Mouse (Mus musculus) neural tube, embryonic 14.5 days (tissue): ENCODE measurements around the gene Ube2g1. TPM values are rescaled to one million over a fixed set of nuclear protein-coding genes. Genes with fewer than 3 reads are reported as not detected.

ENCODE experiments used
- ATAC-seq: fragments of 200-750 bp; cut with Nextera tagmentation; 2 replicates; pipeline ENCODE4 v1.8.0; 2017; ENCODE audit warnings: low read depth, mild to moderate bottlenecking, moderate TSS enrichment, moderate library complexity
- H3K27ac ChIP-seq: fragments of 300-500 bp; sonication (generic); 2 replicates; pipeline ENCODE4 v1.5.1; 2014; ENCODE audit warnings: low read depth, mild to moderate bottlenecking, control low read depth, low read length, moderate library complexity, mixed read lengths
- H3K27me3 ChIP-seq: fragments of 300-500 bp; sonication (generic); 2 replicates; pipeline ENCODE4 v1.6.1; 2014; ENCODE audit warnings: low read length; ENCODE audit not compliant: control insufficient read depth, insufficient read depth
- H3K36me3 ChIP-seq: fragments of 300-500 bp; sonication (generic); 2 replicates; pipeline ENCODE4 v1.6.1; 2014; ENCODE audit warnings: low read length, mixed read lengths; ENCODE audit not compliant: control insufficient read depth, insufficient read depth
- H3K4me1 ChIP-seq: fragments of 300-500 bp; sonication (generic); 2 replicates; pipeline ENCODE4 v1.6.1; 2014; ENCODE audit warnings: low read length; ENCODE audit not compliant: control insufficient read depth, insufficient read depth
- H3K4me2 ChIP-seq: fragments of 300-500 bp; sonication (generic); 2 replicates; pipeline ENCODE4 v1.6.1; 2014; ENCODE audit warnings: mild to moderate bottlenecking, low read depth, low read length, control low read depth
- H3K4me3 ChIP-seq: fragments of 300-500 bp; sonication (generic); 2 replicates; pipeline ENCODE4 v1.5.1; 2014; ENCODE audit warnings: low read depth, low read length, control low read depth, mixed read lengths
- H3K9ac ChIP-seq: fragments of 300-500 bp; sonication (generic); replicated peaks from 2 replicates; pipeline ENCODE4 v1.6.1; 2014; ENCODE audit warnings: low read depth, mild to moderate bottlenecking, control low read depth, low read length, mixed read lengths
- H3K9me3 ChIP-seq: fragments of 300-500 bp; sonication (generic); 2 replicates; pipeline ENCODE4 v1.6.1; 2016; ENCODE audit warnings: low read length; ENCODE audit not compliant: control insufficient read depth
- WGBS: fragments of 180-500 bp; shearing (Covaris S2); extraction: QIAGEN DNeasy Blood & Tissue Kit; methylation state at CpG from one replicate; pipeline ENCODE4 v1.1.7; 2014; 5-methylcytosine and 5-hydroxymethylcytosine counted together
- polyA plus RNA-seq: library from polyadenylated mRNA; unstranded; fragments of >200 nt; fragmentation: Nextera tagmentation; extraction: Ambion mirVana; gene quantifications from 2 replicates; pipeline ENCODE4 v1.2.1, GENCODE M21; 2014

Ube2g1 gene
- polyA plus RNA-seq: 90.0 and 109 TPM in 2 replicates

GRCm38 (mm10) chr11:72606694-72607407, at the start of gene Ube2g1:
Gene Ube2g1 (plus strand): TSS chr11:72607283.
- no peaks in the 10 kb centered on the region for H3K9me3 ChIP-seq
- H3K4me2 ChIP-seq: peak within 1 kb of the TSS; percentile 71
- H3K27ac ChIP-seq: peak within 1 kb of the TSS; percentile 97
- H3K36me3 ChIP-seq: no peaks in the 10 kb centered on the region
- peak within 1 kb of the TSS; percentile 98 for H3K4me3 ChIP-seq
- peak; percentile 93 for ATAC-seq
- peaks cover 3% of the 10 kb centered on the region; the same call in 1 of the 2 replicates for H3K27me3 ChIP-seq
- 3% methylated on average over 48 of the region's 56 CpGs for WGBS
- H3K4me1 ChIP-seq: peaks cover 6% of the 10 kb centered on the region
- H3K9ac ChIP-seq: peak within 1 kb of the TSS; percentile 94

GRCm38 (mm10) chr11:72558155-72558554, 48.9 kb upstream of the Ube2g1 start:
- Histone ChIP-seq H3K4me2 (no peak overlapping the region), H3K27me3 (no peaks in the 10 kb centered on the region), H3K36me3 (no peaks in the 10 kb centered on the region), H3K9ac (no peak overlapping the region), H3K9me3 (no peaks in the 10 kb centered on the region), H3K4me3 (no peak overlapping the region), H3K4me1 (no peaks in the 10 kb centered on the region), H3K27ac (no peak overlapping the region)
- 72% methylated on average over 5 of the region's 5 CpGs for WGBS
- no peak for ATAC-seq

GRCm38 (mm10) chr11:72560661-72561060, 46.4 kb upstream of the Ube2g1 start:
- Histone ChIP-seq H3K9ac (no peak overlapping the region), H3K4me1 (no peaks in the 10 kb centered on the region), H3K4me2 (no peak overlapping the region), H3K9me3 (no peaks in the 10 kb centered on the region), H3K4me3 (no peak overlapping the region), H3K27ac (no peak overlapping the region), H3K27me3 (no peaks in the 10 kb centered on the region), H3K36me3 (no peaks in the 10 kb centered on the region)
- ATAC-seq: no peak
- 73% methylated on average over 3 of the region's 3 CpGs for WGBS

- H3K27me3 ChIP-seq: no peaks in the 10 kb centered on the region
- no peaks in the 10 kb centered on the region for H3K36me3 ChIP-seq
- no peaks in the 10 kb centered on the region for H3K9me3 ChIP-seq
- H3K4me2 ChIP-seq: no peak overlapping the region
- no peak overlapping the region for H3K27ac ChIP-seq
- no peak overlapping the region for H3K9ac ChIP-seq
- ATAC-seq: peak; percentile 63; the same call in 1 of the 2 replicates
- no peaks in the 10 kb centered on the region for H3K4me1 ChIP-seq
- no peak overlapping the region for H3K4me3 ChIP-seq
- WGBS: 28% methylated on average over 6 of the region's 6 CpGs
Measured at GRCm38 (mm10) chr11:72564232-72564807, 42.8 kb upstream of the Ube2g1 start.

GRCm38 (mm10) chr11:72566304-72566703, 40.8 kb upstream of the Ube2g1 start:
- Histone ChIP-seq H3K4me3 (no peak overlapping the region), H3K36me3 (no peaks in the 10 kb centered on the region), H3K9ac (no peak overlapping the region), H3K4me1 (no peaks in the 10 kb centered on the region), H3K4me2 (no peak overlapping the region), H3K9me3 (no peaks in the 10 kb centered on the region), H3K27ac (no peak overlapping the region), H3K27me3 (no peaks in the 10 kb centered on the region)
- WGBS: 83% methylated on average over 7 of the region's 7 CpGs
- ATAC-seq: no peak

- no peak overlapping the region for H3K4me2 ChIP-seq
- no peak for ATAC-seq
Measured at GRCm38 (mm10) chr11:72566816-72567338, 40.2 kb upstream of the Ube2g1 start.

GRCm38 (mm10) chr11:72569051-72569450, 38.0 kb upstream of the Ube2g1 start:
- Histone ChIP-seq H3K9ac (no peak overlapping the region), H3K4me2 (no peak overlapping the region), H3K27ac (no peak overlapping the region), H3K36me3 (no peaks in the 10 kb centered on the region), H3K4me1 (no peaks in the 10 kb centered on the region), H3K4me3 (no peak overlapping the region), H3K9me3 (no peaks in the 10 kb centered on the region), H3K27me3 (no peaks in the 10 kb centered on the region)
- no peak for ATAC-seq
- 57% methylated on average over 8 of the region's 8 CpGs for WGBS

More at GRCm38 (mm10) chr11:72566816-72567338, 40.2 kb upstream of the Ube2g1 start:
- H3K27ac ChIP-seq: no peak overlapping the region
- H3K9me3 ChIP-seq: no peaks in the 10 kb centered on the region
- 47% methylated on average over 10 of the region's 10 CpGs for WGBS
- no peaks in the 10 kb centered on the region for H3K36me3 ChIP-seq
- no peaks in the 10 kb centered on the region for H3K27me3 ChIP-seq
- H3K4me1 ChIP-seq: no peaks in the 10 kb centered on the region
- H3K4me3 ChIP-seq: no peak overlapping the region
- no peak overlapping the region for H3K9ac ChIP-seq

GRCm38 (mm10) chr11:72569671-72570318, 37.3 kb upstream of the Ube2g1 start:
- WGBS: 68% methylated on average over 11 of the region's 11 CpGs
- Histone ChIP-seq H3K9ac (no peak overlapping the region; the same call in 1 of the 2 replicates), H3K9me3 (no peaks in the 10 kb centered on the region), H3K4me1 (no peaks in the 10 kb centered on the region), H3K27me3 (no peaks in the 10 kb centered on the region), H3K27ac (no peak overlapping the region), H3K4me2 (peak overlapping the region; percentile 40; the same call in 1 of the 2 replicates), H3K36me3 (no peaks in the 10 kb centered on the region), H3K4me3 (no peak overlapping the region)
- ATAC-seq: no peak
